Mouse (Mus musculus): Measurements from ENCODE around the gene Fer1l4. TPM values are rescaled to one million over a fixed set of nuclear protein-coding genes. Genes with fewer than 3 reads are reported as not detected.

The Fer1l4 gene
- polyA plus RNA-seq, 1 experiment from 2014 or later = not detected

DNA sequence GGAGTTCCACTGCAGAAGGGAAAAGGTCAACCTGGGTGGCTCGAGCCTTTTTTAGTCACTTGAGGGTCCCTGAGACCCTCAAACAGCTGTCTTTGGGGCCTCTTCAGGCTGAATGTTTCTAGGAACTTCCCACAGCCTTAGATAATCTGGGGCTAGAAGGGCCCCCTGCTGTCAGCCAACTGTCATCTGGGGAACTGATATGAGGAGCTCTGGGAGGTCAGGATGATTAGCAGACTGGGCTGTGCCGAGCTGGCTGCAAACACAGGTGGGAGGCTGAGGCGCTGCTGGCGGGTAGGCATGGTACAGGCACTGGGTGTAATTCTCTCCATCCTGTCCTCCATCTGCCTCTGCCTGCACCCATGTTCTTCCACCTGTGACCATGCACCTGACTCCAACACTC, 63.7 kb downstream of the Fer1l4 start:
- H3K27me3 ChIP-seq (ENCODE audit: control insufficient read depth, insufficient read depth, low read length) = no peaks in the 10 kb centered on the region
- DNase-seq (ENCODE audit: low spot score) (no peak), ATAC-seq (ENCODE audit: insufficient read depth, low FRiP score, low TSS enrichment) (no peak)
- H3K9ac ChIP-seq (ENCODE audit: low read length) = no peak overlapping the region
- WGBS = 90% methylated on average over 4 of the region's 4 CpGs
- no peaks in the 10 kb centered on the region for H3K9me3 ChIP-seq (ENCODE audit: control insufficient read depth, low read length)
- peaks cover 37% of the 10 kb centered on the region for H3K36me3 ChIP-seq (ENCODE audit: control insufficient read depth, insufficient read depth, low read length)
- H3K27ac ChIP-seq (ENCODE audit: low read depth, low read length) = no peak overlapping the region
- no peaks in the 10 kb centered on the region for H3K4me1 ChIP-seq (ENCODE audit: control insufficient read depth, insufficient read depth, low read length)
- H3K4me3 ChIP-seq (ENCODE audit: low read depth, low read length) = no peak overlapping the region
- H3K4me2 ChIP-seq (ENCODE audit: low read depth) = no peak overlapping the region

DNA sequence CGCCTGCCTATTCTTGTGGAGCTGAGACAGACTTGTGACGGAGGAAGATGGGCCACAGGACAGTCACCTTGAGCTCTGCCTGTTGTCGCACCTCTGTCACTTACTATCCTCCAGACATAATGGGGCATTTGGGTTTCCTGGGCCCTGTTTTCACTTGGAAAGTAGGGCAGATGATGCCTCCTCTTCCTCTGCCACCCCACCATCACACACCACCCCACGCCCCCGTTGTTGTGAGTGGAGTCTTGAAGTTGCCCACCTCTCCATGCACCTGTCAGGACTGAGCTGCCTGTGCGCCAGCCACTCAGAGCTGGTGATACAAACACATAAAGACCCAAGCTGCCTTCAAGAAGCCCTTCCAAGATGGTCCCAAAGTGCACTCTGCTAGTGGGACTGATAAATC, 65.6 kb downstream of the Fer1l4 start:
- H3K4me2 ChIP-seq (ENCODE audit: low read depth) = no peak overlapping the region
- ATAC-seq (ENCODE audit: insufficient read depth, low FRiP score, low TSS enrichment) = no peak
- H3K36me3 ChIP-seq (ENCODE audit: control insufficient read depth, insufficient read depth, low read length) = peaks cover 41% of the 10 kb centered on the region
- no peak overlapping the region for H3K27ac ChIP-seq (ENCODE audit: low read depth, low read length)
- no peak overlapping the region for H3K4me3 ChIP-seq (ENCODE audit: low read depth, low read length)
- no peak overlapping the region for H3K9ac ChIP-seq (ENCODE audit: low read length)
- no peak for DNase-seq (ENCODE audit: low spot score)
- H3K4me1 ChIP-seq (ENCODE audit: control insufficient read depth, insufficient read depth, low read length) = no peaks in the 10 kb centered on the region
- no peaks in the 10 kb centered on the region for H3K9me3 ChIP-seq (ENCODE audit: control insufficient read depth, low read length)
- no peaks in the 10 kb centered on the region for H3K27me3 ChIP-seq (ENCODE audit: control insufficient read depth, insufficient read depth, low read length)
- 93% methylated on average over 6 of the region's 6 CpGs for WGBS

DNA sequence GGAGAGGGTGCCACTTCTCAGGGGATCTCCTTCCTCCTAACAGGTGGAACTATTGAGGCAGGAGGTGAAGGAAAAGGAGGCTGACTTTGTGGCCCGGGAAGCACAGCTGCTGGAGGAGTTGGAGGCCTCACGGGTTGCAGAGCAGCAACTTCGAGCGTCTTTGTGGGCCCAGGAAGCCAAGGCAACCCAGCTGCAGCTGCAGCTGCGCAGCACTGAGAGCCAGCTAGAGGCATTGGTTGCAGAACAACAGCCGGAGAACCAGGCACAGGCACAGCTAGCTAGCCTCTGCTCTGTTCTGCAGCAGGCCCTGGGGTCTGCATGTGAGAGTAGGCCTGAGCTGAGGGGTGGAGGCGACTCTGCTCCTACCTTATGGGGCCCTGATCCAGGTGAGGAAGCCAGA, 67.0 kb downstream of the Fer1l4 start:
- Histone ChIP-seq H3K4me2 (ENCODE audit: low read depth) (no peak overlapping the region), H3K36me3 (ENCODE audit: control insufficient read depth, insufficient read depth, low read length) (peaks cover 39% of the 10 kb centered on the region), H3K27ac (ENCODE audit: low read depth, low read length) (no peak overlapping the region), H3K9me3 (ENCODE audit: control insufficient read depth, low read length) (no peaks in the 10 kb centered on the region), H3K9ac (ENCODE audit: low read length) (no peak overlapping the region), H3K4me3 (ENCODE audit: low read depth, low read length) (no peak overlapping the region), H3K27me3 (ENCODE audit: control insufficient read depth, insufficient read depth, low read length) (no peaks in the 10 kb centered on the region), H3K4me1 (ENCODE audit: control insufficient read depth, insufficient read depth, low read length) (no peaks in the 10 kb centered on the region)
- 89% methylated on average over 7 of the region's 7 CpGs for WGBS
- DNase-seq (ENCODE audit: low spot score) (no peak), ATAC-seq (ENCODE audit: insufficient read depth, low FRiP score, low TSS enrichment) (no peak)

- DNase-seq (ENCODE audit: low spot score) (no peak), ATAC-seq (ENCODE audit: insufficient read depth, low FRiP score, low TSS enrichment) (no peak)
- Histone ChIP-seq H3K36me3 (ENCODE audit: control insufficient read depth, insufficient read depth, low read length) (peaks cover 37% of the 10 kb centered on the region), H3K27me3 (ENCODE audit: control insufficient read depth, insufficient read depth, low read length) (no peaks in the 10 kb centered on the region), H3K9ac (ENCODE audit: low read length) (no peak overlapping the region), H3K4me2 (ENCODE audit: low read depth) (no peak overlapping the region), H3K4me3 (ENCODE audit: low read depth, low read length) (no peak overlapping the region), H3K4me1 (ENCODE audit: control insufficient read depth, insufficient read depth, low read length) (no peaks in the 10 kb centered on the region), H3K27ac (ENCODE audit: low read depth, low read length) (no peak overlapping the region), H3K9me3 (ENCODE audit: control insufficient read depth, low read length) (no peaks in the 10 kb centered on the region)
- 80% methylated on average over 5 of the region's 5 CpGs for WGBS
Observed at GRCm38 (mm10) chr2:155979328-155979991, 73.3 kb downstream of the Fer1l4 start.

DNA sequence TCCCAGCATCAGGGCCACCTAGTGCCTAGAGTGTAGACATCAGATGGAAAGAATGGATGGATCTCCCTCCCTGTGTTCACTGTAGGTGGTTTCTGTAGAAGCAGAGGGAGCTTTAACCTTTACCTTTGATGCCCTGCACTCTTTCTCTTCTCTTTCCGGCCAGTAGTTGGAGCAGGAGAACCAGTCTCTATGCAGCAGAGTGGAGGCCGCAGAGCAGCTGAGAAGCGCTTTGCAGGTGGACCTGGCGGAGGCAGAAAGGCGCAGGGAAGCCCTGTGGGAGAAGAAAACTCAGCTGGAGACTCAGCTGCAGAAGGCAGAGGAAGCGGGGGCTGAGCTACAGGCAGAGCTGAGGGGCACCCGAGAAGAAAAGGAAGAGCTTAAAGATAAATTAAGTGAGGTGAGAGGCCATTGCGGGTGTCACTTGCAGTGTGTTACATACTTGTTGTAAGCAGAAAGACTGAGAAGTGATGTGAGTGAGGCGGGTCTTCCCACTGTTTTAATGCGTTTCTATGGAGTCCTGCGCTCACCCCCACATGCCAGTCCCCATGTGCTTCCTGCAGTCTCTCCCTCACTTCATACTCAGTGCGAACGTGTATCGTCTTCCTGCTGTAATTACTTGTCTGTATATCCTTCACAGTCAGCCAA, 78.5 kb downstream of the Fer1l4 start:
- Histone ChIP-seq H3K9ac (ENCODE audit: low read length) (no peak overlapping the region), H3K27me3 (ENCODE audit: control insufficient read depth, insufficient read depth, low read length) (no peaks in the 10 kb centered on the region), H3K27ac (ENCODE audit: low read depth, low read length) (no peak overlapping the region), H3K9me3 (ENCODE audit: control insufficient read depth, low read length) (no peaks in the 10 kb centered on the region), H3K4me1 (ENCODE audit: control insufficient read depth, insufficient read depth, low read length) (no peaks in the 10 kb centered on the region), H3K4me2 (ENCODE audit: low read depth) (no peak overlapping the region), H3K4me3 (ENCODE audit: low read depth, low read length) (no peak overlapping the region), H3K36me3 (ENCODE audit: control insufficient read depth, insufficient read depth, low read length) (peaks cover 41% of the 10 kb centered on the region)
- ATAC-seq (ENCODE audit: insufficient read depth, low FRiP score, low TSS enrichment) = no peak
- 88% methylated on average over 14 of the region's 14 CpGs for WGBS
- DNase-seq (ENCODE audit: low spot score) = no peak

DNA sequence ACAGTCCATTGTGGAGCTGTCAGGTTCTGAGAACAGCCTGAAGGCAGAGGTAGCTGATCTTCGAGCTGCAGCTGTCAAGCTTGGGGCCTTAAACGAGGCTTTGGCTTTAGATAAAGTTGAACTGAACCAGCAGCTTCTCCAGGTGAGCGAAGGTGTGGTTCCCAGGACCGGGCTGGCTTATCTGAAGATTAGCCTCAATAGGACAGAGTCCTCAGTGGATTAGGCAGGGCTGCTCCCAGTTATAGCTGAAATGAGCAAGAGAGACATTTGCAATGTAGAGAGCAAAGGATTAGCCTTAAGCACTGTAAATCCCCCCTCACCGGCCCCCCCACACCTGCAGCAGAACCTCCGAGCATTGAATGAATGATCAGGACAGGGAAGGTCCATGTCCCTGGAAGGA, 79.4 kb downstream of the Fer1l4 start:
- DNase-seq (ENCODE audit: low spot score) (no peak), ATAC-seq (ENCODE audit: insufficient read depth, low FRiP score, low TSS enrichment) (no peak)
- Histone ChIP-seq H3K9ac (ENCODE audit: low read length) (no peak overlapping the region), H3K4me2 (ENCODE audit: low read depth) (no peak overlapping the region), H3K4me1 (ENCODE audit: control insufficient read depth, insufficient read depth, low read length) (no peaks in the 10 kb centered on the region), H3K36me3 (ENCODE audit: control insufficient read depth, insufficient read depth, low read length) (peaks cover 43% of the 10 kb centered on the region), H3K27me3 (ENCODE audit: control insufficient read depth, insufficient read depth, low read length) (no peaks in the 10 kb centered on the region), H3K4me3 (ENCODE audit: low read depth, low read length) (no peak overlapping the region), H3K27ac (ENCODE audit: low read depth, low read length) (no peak overlapping the region), H3K9me3 (ENCODE audit: control insufficient read depth, low read length) (no peaks in the 10 kb centered on the region)
- 89% methylated on average over 6 of the region's 6 CpGs for WGBS

Other genes with a start within 250 kb of the Fer1l4 start
- gene BC029722, start 233.5 kb downstream of the Fer1l4 start, polyA plus RNA-seq (2014; fragmentation: Nextera tagmentation; extraction: Ambion mirVana) = 11.1 and 12.2 TPM in 2 replicates
- gene Eif6, start 226.0 kb downstream of the Fer1l4 start, polyA plus RNA-seq (2014; fragmentation: Nextera tagmentation; extraction: Ambion mirVana) = 199 TPM in 2 replicates
- gene Fam83c, start 218.1 kb downstream of the Fer1l4 start, polyA plus RNA-seq (2014; fragmentation: Nextera tagmentation; extraction: Ambion mirVana) = 0.15 and 0.27 TPM in 2 replicates
- 84.7 and 88.6 TPM in 2 replicates for gene Uqcc1, start 122.6 kb downstream of the Fer1l4 start, polyA plus RNA-seq (2014; fragmentation: Nextera tagmentation; extraction: Ambion mirVana)
- not detected in 2 replicates for gene Gm15557, start 112.2 kb downstream of the Fer1l4 start, polyA plus RNA-seq (2014; fragmentation: Nextera tagmentation; extraction: Ambion mirVana)
- gene Gdf5, start 107.6 kb downstream of the Fer1l4 start, polyA plus RNA-seq (2014; fragmentation: Nextera tagmentation; extraction: Ambion mirVana) = 1.1 and 1.7 TPM in 2 replicates
- 13.7 and 16.8 TPM in 2 replicates for gene Cep250, start 96.5 kb downstream of the Fer1l4 start, polyA plus RNA-seq (2014; fragmentation: Nextera tagmentation; extraction: Ambion mirVana)
- 0.86 and 2.2 TPM in 2 replicates for gene 6430550D23Rik, start 45.0 kb downstream of the Fer1l4 start, polyA plus RNA-seq (2014; fragmentation: Nextera tagmentation; extraction: Ambion mirVana)
- 224 and 226 TPM in 2 replicates for gene Ergic3, start 44.9 kb downstream of the Fer1l4 start, polyA plus RNA-seq (2014; fragmentation: Nextera tagmentation; extraction: Ambion mirVana)
- 4.7 and 5.5 TPM in 2 replicates for gene Spag4, start 12.2 kb upstream of the Fer1l4 start, polyA plus RNA-seq (2014; fragmentation: Nextera tagmentation; extraction: Ambion mirVana)
- gene Cpne1, start 59.0 kb upstream of the Fer1l4 start, polyA plus RNA-seq (2014; fragmentation: Nextera tagmentation; extraction: Ambion mirVana) = 42.7 and 53.7 TPM in 2 replicates
- gene Rbm12, start 59.0 kb upstream of the Fer1l4 start, polyA plus RNA-seq (2014; fragmentation: Nextera tagmentation; extraction: Ambion mirVana) = 48.1 and 50.9 TPM in 2 replicates
- gene Gm28036, start 74.1 kb upstream of the Fer1l4 start, polyA plus RNA-seq (2014; fragmentation: Nextera tagmentation; extraction: Ambion mirVana) = 23.2 and 28.5 TPM in 2 replicates
- 366 and 379 TPM in 2 replicates for gene Romo1, start 91.1 kb upstream of the Fer1l4 start, polyA plus RNA-seq (2014; fragmentation: Nextera tagmentation; extraction: Ambion mirVana)
- gene Nfs1, start 91.2 kb upstream of the Fer1l4 start, polyA plus RNA-seq (2014; fragmentation: Nextera tagmentation; extraction: Ambion mirVana) = 34.4 and 38.0 TPM in 2 replicates
- 587 and 596 TPM in 2 replicates for gene Rbm39, start 127.3 kb upstream of the Fer1l4 start, polyA plus RNA-seq (2014; fragmentation: Nextera tagmentation; extraction: Ambion mirVana)
- gene Phf20, start 143.5 kb upstream of the Fer1l4 start, polyA plus RNA-seq (2014; fragmentation: Nextera tagmentation; extraction: Ambion mirVana) = 82.9 and 83.9 TPM in 2 replicates